Mouse (Mus musculus): ENCODE data around the gene 1810010H24Rik. TPM values are rescaled to one million over a fixed set of nuclear protein-coding genes. Genes with fewer than 3 reads are reported as not detected.
"Not testable (repeated sequence)": the region's sequence is repeated elsewhere in the genome, so short reads cannot be mapped to it uniquely, and the experiment has no call there.

Gene 1810010H24Rik
- polyA plus RNA-seq, 1 experiment, result 2.7 TPM

GRCm38 (mm10) chr11:107045546-107045945 is 20.1 kb downstream of the 1810010H24Rik start:
- TF ChIP-seq POLR2A (IDR thresholded peaks at IDR 0.05; ENCODE audit: low read depth, low read length), result no peak
- no peak for TF ChIP-seq CTCF (IDR thresholded peaks at IDR 0.05; ENCODE audit: extremely low read depth, insufficient read length, insufficient replicate concordance, low read depth, low read length)

DNA sequence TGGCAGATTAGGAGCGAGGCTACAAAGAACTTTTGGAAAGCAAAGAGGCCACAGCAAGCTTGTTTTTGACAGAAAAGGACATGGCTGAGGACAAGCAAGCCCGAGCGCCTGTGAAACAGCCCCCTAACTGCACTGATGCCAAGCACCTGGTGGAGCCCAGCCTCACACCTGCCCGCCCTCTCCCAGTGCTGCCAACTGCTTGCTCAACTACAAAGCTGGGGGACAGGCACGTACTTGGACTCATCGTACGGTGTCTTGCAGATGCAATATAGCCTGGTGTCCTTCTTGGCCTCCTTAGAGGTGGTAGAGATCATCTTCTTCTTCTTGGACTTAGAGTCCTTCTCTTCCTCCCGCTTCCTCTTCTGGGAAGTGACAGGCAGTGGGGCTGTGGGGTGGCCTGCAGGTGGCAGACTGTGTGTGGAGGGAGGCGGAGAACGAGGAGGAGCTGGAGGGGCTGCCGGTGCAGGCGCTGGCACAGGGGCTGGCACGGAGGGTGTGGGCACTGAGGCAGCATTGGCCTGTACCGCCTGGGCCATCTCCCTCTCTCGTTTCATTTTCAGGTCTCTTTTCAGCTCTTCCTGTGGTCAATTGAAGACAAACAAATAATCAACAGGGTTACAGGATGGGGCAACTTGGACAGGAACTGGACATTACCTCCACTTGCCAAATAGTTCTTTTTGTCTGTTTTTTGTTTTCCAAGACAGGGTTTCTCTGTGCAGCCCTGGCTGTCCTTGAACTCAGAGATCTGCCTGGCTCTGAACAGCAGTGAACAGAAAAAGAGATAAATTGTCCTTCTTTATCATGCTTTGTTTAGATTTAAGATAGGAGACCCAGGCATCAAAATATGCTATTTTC is 21.5 kb downstream of the 1810010H24Rik start:
- peaks cover 5% of the 10 kb centered on the region; the same call in 1 of the 2 replicates for H3K4me1 ChIP-seq (ENCODE audit: control insufficient read depth, insufficient read depth, insufficient read length, low read length)
- H3K27ac ChIP-seq (ENCODE audit: insufficient read depth, low read depth, low read length), result no peak overlapping the region
- TF ChIP-seq CTCF (IDR thresholded peaks at IDR 0.05; ENCODE audit: extremely low read depth, insufficient read length, insufficient replicate concordance, low read depth, low read length) (no peak), POLR2A (IDR thresholded peaks at IDR 0.05; ENCODE audit: low read depth, low read length) (no peak)
- no peak overlapping the region for H3K4me3 ChIP-seq (ENCODE audit: low read depth, low read length)
- no peaks in the 10 kb centered on the region for H3K27me3 ChIP-seq (ENCODE audit: control insufficient read depth, insufficient read depth, low read length)
- 89% methylated on average over 15 of the region's 15 CpGs for WGBS
- H3K36me3 ChIP-seq (ENCODE audit: control insufficient read depth, insufficient read depth, low read length), result peaks cover 38% of the 10 kb centered on the region

More at GRCm38 (mm10) chr11:107045546-107045945, 20.1 kb downstream of the 1810010H24Rik start:
- WGBS, result 87% methylated on average over 4 of the region's 4 CpGs
- peaks cover 43% of the 10 kb centered on the region for H3K36me3 ChIP-seq (ENCODE audit: control insufficient read depth, insufficient read depth, low read length)
- no peak overlapping the region for H3K27ac ChIP-seq (ENCODE audit: insufficient read depth, low read depth, low read length)
- H3K4me3 ChIP-seq (ENCODE audit: low read depth, low read length), result no peak overlapping the region
- H3K4me1 ChIP-seq (ENCODE audit: control insufficient read depth, insufficient read depth, insufficient read length, low read length), result peaks cover 5% of the 10 kb centered on the region; the same call in 1 of the 2 replicates
- no peaks in the 10 kb centered on the region for H3K27me3 ChIP-seq (ENCODE audit: control insufficient read depth, insufficient read depth, low read length)

DNA sequence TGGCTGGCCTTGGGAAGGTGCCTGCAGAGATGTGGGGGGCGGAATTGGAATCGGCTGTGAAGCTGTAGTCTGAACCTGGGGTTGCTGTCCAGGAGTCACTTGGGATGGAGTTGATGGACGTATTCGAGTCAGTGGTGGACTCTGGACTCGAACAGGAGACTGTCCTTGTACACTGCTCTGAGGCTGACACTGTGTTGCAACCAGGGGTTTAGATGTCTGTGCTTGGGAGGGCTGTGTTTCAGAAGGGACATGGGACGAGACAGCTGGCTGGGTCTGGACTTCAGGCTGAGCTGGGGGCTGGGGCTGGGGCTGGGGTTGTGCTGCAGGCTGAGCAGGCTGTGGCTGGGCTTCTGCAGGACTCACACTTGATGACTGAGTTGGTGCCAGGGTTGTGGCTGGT is 29.4 kb downstream of the 1810010H24Rik start:
- 91% methylated on average over 6 of the region's 6 CpGs for WGBS

DNA sequence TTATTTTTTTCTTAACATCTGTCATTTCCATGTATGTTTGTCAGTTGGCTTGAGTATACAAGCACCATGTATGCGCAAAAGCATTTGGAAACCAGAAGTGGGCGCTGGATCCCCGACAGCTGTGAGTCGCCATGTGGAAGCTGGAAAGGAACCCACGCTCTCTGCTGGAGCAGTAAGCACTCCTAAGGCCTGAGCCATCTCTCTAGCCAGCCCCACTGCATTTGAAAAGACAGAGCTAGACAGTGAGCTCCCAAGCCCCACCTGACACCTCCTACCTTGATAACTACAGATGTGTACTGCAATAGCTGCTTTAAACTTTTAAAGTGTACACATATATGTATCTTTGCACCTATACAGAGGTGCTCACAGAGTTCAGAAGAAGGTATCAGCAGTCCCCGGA is 31.9 kb downstream of the 1810010H24Rik start:
- Histone ChIP-seq H3K27ac (ENCODE audit: insufficient read depth, low read depth, low read length) (no peak overlapping the region), H3K36me3 (ENCODE audit: control insufficient read depth, insufficient read depth, low read length) (peaks cover 90% of the 10 kb centered on the region), H3K4me1 (ENCODE audit: control insufficient read depth, insufficient read depth, insufficient read length, low read length) (no peaks in the 10 kb centered on the region), H3K4me3 (ENCODE audit: low read depth, low read length) (no peak overlapping the region), H3K27me3 (ENCODE audit: control insufficient read depth, insufficient read depth, low read length) (no peaks in the 10 kb centered on the region)
- WGBS, result 95% methylated on average over 6 of the region's 6 CpGs
- TF ChIP-seq CTCF (IDR thresholded peaks at IDR 0.05; ENCODE audit: extremely low read depth, insufficient read length, insufficient replicate concordance, low read depth, low read length), result no peak
- TF ChIP-seq POLR2A (IDR thresholded peaks at IDR 0.05; ENCODE audit: low read depth, low read length), result no peak

More for the DNA sequence above, 29.4 kb downstream of the 1810010H24Rik start:
- no peak overlapping the region for H3K27ac ChIP-seq (ENCODE audit: insufficient read depth, low read depth, low read length)
- TF ChIP-seq CTCF (IDR thresholded peaks at IDR 0.05; ENCODE audit: extremely low read depth, insufficient read length, insufficient replicate concordance, low read depth, low read length), result no peak
- no peak for TF ChIP-seq POLR2A (IDR thresholded peaks at IDR 0.05; ENCODE audit: low read depth, low read length)
- H3K4me1 ChIP-seq (ENCODE audit: control insufficient read depth, insufficient read depth, insufficient read length, low read length), result no peaks in the 10 kb centered on the region
- H3K4me3 ChIP-seq (ENCODE audit: low read depth, low read length), result no peak overlapping the region
- peaks cover 80% of the 10 kb centered on the region for H3K36me3 ChIP-seq (ENCODE audit: control insufficient read depth, insufficient read depth, low read length)
- no peaks in the 10 kb centered on the region for H3K27me3 ChIP-seq (ENCODE audit: control insufficient read depth, insufficient read depth, low read length)

GRCm38 (mm10) chr11:107059634-107060033 is 34.2 kb downstream of the 1810010H24Rik start:
- whole genome bisulfite sequencing, result 93% methylated on average over 3 of the region's 3 CpGs

DNA sequence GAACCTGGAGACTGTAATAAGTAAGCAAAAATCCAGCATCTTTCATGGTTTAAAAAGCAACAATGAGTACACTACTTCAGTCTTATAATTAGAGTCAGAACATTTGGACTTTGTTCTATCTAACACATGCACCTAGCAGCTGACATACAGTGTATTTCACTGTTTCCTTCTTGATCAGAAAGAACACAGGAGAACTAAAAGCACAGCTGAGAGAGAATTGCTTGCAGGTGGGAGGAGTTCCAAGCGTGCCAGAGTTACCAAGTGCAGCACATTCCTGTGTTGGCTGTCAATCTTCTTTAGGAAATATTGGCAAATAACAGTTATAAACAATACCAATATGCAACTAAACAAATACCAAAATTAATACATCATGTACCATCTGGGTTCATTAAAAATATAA is 35.5 kb downstream of the 1810010H24Rik start:
- Histone ChIP-seq H3K36me3 (ENCODE audit: control insufficient read depth, insufficient read depth, low read length) (peaks cover 75% of the 10 kb centered on the region), H3K27ac (ENCODE audit: insufficient read depth, low read depth, low read length) (no peak overlapping the region), H3K27me3 (ENCODE audit: control insufficient read depth, insufficient read depth, low read length) (no peaks in the 10 kb centered on the region), H3K4me1 (ENCODE audit: control insufficient read depth, insufficient read depth, insufficient read length, low read length) (no peaks in the 10 kb centered on the region), H3K4me3 (ENCODE audit: low read depth, low read length) (no peak overlapping the region)
- WGBS, result 40% methylated on average over 1 of the region's 1 CpGs
- TF ChIP-seq POLR2A (IDR thresholded peaks at IDR 0.05; ENCODE audit: low read depth, low read length), result no peak
- TF ChIP-seq CTCF (IDR thresholded peaks at IDR 0.05; ENCODE audit: extremely low read depth, insufficient read length, insufficient replicate concordance, low read depth, low read length), result no peak

More at GRCm38 (mm10) chr11:107059634-107060033, 34.2 kb downstream of the 1810010H24Rik start:
- H3K27ac ChIP-seq (ENCODE audit: insufficient read depth, low read depth, low read length); H3K27me3 ChIP-seq (ENCODE audit: control insufficient read depth, insufficient read depth, low read length); H3K4me1 ChIP-seq (ENCODE audit: control insufficient read depth, insufficient read depth, insufficient read length, low read length); H3K4me3 ChIP-seq (ENCODE audit: low read depth, low read length): not testable (repeated sequence)
- peaks cover 77% of the 10 kb centered on the region for H3K36me3 ChIP-seq (ENCODE audit: control insufficient read depth, insufficient read depth, low read length)

DNA sequence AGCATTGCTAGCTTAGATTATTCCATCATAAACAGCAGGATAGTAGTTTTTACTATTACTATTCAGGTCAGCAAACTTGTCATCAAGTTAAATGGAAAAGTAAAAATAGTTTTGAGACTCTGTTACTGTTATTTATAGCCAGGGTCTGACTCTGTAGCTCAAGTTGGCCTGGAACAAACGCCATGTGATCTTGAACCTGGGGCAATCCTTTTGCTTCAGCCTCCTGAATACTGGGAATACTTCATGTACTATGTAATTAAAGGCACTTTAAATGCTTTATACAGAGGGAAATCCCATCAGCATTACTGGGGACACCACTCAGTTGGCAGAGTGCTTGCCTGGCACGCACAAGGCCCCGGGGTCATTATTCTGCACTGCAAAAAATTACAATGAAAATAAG is 37.6 kb downstream of the 1810010H24Rik start:
- no peak overlapping the region for H3K27ac ChIP-seq (ENCODE audit: insufficient read depth, low read depth, low read length)
- peaks cover 74% of the 10 kb centered on the region for H3K36me3 ChIP-seq (ENCODE audit: control insufficient read depth, insufficient read depth, low read length)
- no peaks in the 10 kb centered on the region for H3K27me3 ChIP-seq (ENCODE audit: control insufficient read depth, insufficient read depth, low read length)
- TF ChIP-seq CTCF (IDR thresholded peaks at IDR 0.05; ENCODE audit: extremely low read depth, insufficient read length, insufficient replicate concordance, low read depth, low read length) (no peak), POLR2A (IDR thresholded peaks at IDR 0.05; ENCODE audit: low read depth, low read length) (no peak)
- H3K4me1 ChIP-seq (ENCODE audit: control insufficient read depth, insufficient read depth, insufficient read length, low read length), result no peaks in the 10 kb centered on the region
- WGBS, result 93% methylated on average over 3 of the region's 3 CpGs
- no peak overlapping the region for H3K4me3 ChIP-seq (ENCODE audit: low read depth, low read length)

Data from small intestine, adult 2 months (tissue).